Mouse (Mus musculus) ES-E14 (cell line): ENCODE data around the gene Prr36.

ENCODE experiments used
- CHD2 ChIP-seq: IDR thresholded peaks from 2 replicates; pipeline ENCODE4 v1.6.1; 2014; ENCODE audit warnings: mild to moderate bottlenecking, low read depth, low read length, inconsistent platforms
- HCFC1 ChIP-seq: IDR thresholded peaks from 2 replicates; pipeline ENCODE4 v1.6.1; 2012; ENCODE audit warnings: low read length, inconsistent platforms, borderline replicate concordance; ENCODE audit not compliant: insufficient read depth
- MAFK ChIP-seq: IDR thresholded peaks from 2 replicates; pipeline ENCODE4 v1.6.1; 2014; ENCODE audit warnings: mild to moderate bottlenecking, low read depth, low read length, inconsistent platforms; ENCODE audit not compliant: insufficient read depth
- ZC3H11A ChIP-seq: IDR thresholded peaks from 2 replicates; pipeline ENCODE4 v1.6.1; 2012; ENCODE audit warnings: low read depth, mild to moderate bottlenecking, inconsistent platforms, low read length, borderline replicate concordance
- ZNF384 ChIP-seq: IDR thresholded peaks from 2 replicates; pipeline ENCODE4 v1.6.1; 2012; ENCODE audit warnings: low read depth, low read length, inconsistent platforms

DNA sequence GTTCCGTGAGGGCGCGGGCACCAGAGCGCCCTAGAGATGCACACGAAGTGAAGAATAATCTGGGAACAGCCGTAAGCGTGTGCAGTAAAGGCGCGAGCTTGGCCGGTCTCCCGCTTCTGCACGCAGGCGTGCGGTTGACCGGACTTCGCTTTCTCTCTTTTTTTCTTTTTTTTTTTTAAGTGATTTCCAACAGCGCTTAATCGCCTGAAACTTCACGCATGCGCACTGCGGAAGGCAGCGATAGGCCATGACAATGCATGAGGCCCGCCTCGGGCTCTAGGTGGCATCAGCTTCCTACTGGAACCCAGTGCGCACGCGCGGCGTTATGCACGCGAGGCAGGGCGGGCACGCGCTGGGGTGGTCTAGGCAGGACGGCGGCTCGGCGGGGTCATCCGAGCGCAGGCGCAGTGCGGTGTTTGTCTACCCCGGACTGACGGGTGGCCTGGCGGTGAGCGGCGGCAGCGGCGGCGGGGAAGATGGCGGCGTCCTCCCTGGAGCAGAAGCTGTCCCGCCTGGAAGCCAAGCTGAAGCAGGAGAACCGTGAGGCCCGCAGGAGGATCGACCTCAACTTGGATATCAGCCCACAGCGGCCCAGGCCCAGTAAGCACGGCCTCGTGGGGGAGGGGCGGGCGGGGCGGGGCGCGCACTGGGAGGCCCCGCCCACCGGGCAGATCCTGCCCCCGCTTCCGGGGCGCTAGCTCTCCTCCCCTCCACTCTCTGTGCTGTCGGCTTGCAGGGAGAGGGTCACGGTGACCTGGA lies 21.4 kb upstream of the Prr36 start, which contains the start of the genes Map2k7 and Gm49320:
- TF ChIP-seq ZC3H11A: no peak
- TF ChIP-seq MAFK: no peak
- TF ChIP-seq HCFC1: peak; percentile 70
- TF ChIP-seq ZNF384: peak; percentile 91
- TF ChIP-seq CHD2: 0 out of 2 replicates have a peak, but pooled peaks have one; percentile 28
